Mouse (Mus musculus) right cerebral cortex, adult 2 months (tissue): ENCODE measurements at regions not wholly inside any gene's neighbourhood (a gene's known extent, or its start where the extent isn't known, plus 50 kb on each side); places are given as distances from the start of the nearest gene placed in this dataset.

ENCODE experiments used
- DNase-seq, 2 experiments: peaks; one replicate each; pipeline ENCODE4 v3.0.0; 2021 to 2022; ENCODE audit warnings: low spot score in 2 of 2

DNA sequence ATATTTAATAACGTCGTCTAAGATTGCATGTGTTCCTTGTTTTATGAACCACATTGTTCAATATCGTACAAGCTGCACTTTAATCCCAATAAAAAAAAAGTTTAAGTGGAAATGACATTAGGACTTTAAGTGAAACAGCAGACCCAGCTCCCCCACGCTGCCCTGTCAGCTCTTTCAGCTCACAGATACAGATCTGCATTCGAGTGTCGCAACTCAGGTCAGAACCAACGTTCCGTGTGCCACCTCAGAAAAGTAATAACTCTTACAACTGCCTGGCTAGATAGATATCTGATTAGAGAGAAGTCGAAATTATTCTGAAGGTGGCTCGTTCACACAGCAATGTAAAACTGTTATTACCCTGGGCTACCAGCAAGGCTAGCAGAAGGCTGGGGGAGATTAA lies 364.0 kb upstream of the Dach1 start:
- DNase-seq, result no peak

DNA sequence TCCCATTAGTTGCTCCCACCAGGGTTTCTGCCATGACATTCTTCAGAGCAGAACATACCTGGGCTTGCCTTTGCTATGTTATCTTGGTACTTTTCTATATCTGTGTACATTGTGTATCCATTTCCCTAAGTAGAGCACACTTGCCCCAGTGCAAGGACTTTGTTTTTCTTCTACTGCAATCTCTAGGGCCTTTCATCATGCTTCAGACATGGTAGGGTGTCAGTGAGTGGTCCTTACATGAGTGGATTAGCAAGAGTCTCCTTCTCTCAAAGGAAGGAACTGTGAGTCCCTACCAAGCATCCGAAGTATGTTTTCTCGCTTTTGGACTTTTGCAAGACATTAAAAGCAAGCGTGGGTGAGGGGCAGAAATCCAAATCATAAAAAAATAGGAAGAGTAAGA lies 351.4 kb upstream of the Dach1 start:
- DNase-seq, result no peak

DNA sequence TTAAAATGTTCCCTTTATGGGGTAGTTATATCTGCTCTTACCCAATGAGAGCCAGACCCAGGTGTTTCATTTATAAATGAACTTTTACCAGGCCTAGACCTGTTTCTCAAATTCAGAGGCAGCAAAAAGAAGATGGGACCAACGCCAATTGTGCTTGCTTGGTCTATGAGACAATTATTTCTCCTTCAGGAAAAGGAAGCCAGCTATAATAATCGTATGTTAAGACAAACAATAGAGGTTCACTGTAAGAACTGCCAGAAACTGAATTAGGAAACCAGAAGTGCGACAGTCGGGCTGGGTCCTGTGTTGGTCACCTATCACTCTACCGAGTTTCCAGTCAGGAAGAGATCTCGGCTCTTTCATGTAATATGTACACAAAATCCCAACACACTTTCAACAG lies 335.8 kb upstream of the Dach1 start:
- no peak for DNase-seq

DNA sequence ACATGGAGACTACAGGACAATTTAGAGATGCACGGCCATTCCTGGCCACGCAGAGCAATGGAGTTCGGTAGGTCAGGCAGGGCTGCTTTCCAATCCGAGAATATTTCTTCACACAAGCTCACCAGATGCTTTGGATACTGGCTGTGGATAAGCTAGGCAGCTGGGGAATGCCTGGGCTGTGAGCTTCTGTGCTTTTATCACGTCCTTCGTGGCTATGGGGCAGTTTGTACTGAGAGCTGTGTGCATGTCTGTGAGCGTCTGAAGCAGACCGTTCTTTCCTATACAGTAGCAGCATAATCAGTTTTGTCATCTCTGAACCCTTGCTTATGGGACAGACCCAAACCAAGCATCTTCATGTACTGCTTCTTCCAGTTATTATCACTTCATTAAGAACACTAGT lies 307.9 kb upstream of the Dach1 start:
- no peak for DNase-seq

DNA sequence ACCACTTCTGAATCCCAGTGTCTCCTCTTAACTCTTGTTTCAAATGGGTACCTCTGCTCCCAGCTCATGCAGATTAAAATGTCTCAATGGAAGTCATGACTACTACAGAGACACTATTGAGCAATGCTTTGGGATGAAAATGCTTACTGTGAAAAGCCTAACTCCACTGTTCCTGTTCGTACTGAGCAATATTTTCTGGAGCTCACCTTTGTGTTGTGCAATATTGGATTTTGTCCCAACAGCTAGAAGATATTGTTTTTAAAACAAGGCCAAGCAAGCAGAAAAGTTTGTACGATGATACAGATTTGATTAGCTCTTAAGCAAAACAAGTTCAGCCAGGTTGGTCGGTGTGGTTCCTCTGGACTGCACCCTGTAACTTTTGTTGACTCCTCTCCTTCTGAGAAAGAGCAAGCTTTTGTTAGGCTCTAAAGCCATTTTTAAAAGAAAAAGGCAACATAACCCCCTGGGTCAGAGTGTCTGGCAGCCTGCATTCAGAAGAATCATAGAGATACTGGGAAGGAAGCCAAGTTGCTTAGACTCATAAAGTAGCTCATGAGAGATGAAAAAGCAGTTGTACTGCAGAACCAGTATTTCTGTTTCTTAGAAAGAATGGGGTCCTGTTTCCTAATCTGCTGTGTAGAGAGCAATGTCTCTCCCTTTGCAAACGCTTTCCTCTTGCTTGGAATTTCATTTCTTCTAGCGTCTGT lies 302.4 kb upstream of the Dach1 start:
- DNase-seq, result no peak

DNA sequence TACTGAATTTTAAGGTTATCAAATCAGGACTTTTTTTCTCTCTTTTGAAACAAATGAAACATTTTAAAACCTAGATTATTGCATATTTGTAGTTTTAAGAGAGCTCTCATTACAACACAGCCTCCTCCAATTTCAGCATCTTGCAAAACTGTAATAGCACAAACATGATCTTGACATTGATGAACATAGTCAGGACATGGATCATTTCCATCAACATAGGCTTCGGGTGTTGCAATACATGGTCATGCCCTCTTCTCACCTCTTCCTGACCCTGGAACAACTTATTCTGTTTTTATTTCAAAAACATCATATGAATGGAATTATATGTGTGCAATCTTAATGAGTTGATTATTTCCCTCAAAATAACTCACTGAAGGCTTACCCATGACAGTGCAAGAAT lies 284.9 kb upstream of the Dach1 start:
- no peak for DNase-seq

DNA sequence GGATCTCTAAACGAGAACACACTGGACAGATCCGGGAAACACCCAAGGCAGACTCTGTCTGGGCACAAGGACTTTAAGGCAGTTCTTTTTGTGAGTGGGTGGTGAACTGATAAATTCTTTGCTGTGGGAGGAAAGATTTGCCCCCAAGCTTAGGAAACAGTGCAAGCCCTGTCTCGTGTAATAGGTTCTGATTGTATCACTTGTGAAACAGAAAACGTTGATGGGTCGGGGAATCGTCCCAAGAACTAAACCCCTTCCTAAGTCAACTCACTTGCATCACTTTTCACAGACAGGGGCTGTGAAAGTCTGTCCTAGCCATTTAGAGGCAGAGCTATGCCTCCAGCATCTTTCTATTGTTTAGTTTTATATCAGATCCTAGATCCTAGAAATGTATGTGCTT lies 282.6 kb upstream of the Dach1 start:
- DNase-seq, result no peak

DNA sequence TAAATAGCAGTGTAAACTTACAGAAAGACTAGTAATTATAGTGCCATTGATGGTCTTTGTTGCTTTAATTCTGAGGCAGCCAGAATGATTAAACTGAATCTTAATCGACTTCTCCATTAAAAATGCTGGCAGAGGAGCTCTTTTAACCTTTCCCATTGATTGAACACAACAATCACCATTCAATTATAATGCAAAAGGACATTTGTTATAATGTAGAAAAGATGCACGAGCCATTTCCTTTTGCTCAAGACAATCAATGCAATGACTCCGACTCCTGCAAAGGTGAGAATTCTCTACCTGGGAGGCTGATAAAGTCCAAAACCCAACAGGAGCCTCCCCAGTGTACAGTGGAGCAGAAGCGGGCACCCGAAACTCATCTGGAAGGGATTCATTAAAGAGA lies 280.0 kb upstream of the Dach1 start:
- no peak for DNase-seq

DNA sequence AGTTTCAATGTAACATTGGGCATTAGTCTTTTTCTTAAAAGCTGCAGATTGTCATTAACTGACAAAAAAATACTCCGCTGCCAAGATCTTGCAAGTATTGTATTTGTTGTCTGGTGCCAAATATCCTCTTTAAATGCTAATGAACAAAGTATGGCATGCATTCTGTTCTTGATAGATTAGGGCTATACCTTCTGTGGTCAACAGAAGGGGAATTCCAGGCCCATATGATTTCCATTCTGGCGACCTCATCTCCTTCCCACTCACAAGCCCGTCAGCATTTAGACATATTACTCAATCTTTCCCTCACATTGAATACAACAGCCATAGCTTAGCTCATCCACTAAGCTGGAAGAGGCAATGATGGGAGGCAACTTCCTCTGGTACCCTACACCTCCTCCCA lies 272.8 kb upstream of the Dach1 start:
- no peak for DNase-seq

DNA sequence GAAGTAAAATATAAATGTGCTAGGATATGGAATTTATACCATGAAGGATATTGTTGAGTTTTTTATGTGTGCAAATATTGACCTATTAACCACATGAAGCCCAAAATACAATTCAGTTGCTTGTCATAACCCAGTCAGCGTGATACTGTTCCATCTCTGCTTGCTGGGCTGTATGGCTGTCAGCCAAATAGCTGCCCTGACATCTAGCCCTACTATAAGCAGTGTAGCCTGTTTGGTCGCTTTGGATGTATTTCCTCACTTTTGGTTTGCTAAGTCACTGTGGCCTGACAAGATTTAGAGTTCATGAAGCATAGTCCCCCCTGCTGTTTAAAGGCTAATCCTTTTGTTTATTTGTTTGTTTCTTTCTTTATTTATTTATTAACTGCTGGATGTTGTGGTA lies 272.4 kb upstream of the Dach1 start:
- no peak for DNase-seq

DNA sequence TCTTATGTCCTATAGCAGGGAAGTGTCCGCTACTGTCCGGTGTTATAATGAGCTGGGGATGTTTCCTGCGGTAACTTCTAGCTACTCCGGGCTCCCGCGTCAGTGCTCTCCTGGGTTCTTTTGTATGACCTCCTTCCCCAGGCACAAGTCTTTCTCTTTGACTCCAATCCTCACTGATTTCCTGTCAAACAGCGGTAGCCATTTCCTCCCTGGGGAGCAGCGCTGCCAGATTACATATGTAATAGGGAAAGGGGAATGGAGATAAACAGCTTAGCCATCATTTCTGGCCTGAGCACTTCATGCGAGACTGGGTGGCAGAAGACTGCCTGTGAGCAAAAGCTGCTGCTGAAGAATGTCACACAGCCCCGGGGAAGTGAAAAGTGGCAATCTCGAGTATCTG lies 262.4 kb upstream of the Dach1 start:
- no peak for DNase-seq

DNA sequence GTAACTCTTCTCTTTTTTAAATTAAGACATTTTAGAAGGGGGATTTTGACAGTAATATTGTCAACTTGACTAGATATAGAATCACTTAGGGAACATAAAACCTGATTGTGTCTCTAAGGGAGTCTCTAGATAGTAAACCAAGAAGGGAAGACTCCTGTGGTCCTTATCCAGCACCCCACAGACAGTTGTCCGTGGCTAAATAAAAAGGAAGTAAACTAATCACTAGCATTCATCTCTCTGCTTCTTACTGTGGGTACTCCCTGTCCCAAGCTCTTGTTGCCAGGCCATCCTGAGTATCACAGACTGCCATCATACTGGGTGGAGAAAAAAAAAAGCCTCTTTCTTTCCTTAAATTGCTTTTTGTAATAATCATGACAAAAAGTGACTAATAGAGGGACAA lies 248.2 kb upstream of the Dach1 start:
- no peak for DNase-seq

DNA sequence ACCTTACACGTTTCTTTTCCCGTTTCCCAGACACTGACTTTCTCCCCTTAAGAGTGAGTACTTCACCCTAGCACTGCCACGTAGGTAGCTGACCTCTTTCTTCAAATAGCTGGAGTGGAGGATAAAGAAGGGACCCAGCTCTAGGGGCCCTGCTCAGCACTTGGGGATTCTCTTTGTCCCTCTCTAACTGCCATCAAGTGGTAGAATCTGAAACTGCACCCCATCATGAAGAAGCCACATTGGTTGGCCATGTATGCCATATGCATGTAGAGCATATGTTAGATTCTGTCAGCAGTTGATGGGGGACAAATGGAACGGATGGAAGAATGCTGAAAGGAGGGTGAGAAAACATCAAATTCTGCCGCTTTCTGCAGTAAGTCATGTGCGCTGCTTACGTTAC lies 244.6 kb upstream of the Dach1 start:
- DNase-seq, result no peak

DNA sequence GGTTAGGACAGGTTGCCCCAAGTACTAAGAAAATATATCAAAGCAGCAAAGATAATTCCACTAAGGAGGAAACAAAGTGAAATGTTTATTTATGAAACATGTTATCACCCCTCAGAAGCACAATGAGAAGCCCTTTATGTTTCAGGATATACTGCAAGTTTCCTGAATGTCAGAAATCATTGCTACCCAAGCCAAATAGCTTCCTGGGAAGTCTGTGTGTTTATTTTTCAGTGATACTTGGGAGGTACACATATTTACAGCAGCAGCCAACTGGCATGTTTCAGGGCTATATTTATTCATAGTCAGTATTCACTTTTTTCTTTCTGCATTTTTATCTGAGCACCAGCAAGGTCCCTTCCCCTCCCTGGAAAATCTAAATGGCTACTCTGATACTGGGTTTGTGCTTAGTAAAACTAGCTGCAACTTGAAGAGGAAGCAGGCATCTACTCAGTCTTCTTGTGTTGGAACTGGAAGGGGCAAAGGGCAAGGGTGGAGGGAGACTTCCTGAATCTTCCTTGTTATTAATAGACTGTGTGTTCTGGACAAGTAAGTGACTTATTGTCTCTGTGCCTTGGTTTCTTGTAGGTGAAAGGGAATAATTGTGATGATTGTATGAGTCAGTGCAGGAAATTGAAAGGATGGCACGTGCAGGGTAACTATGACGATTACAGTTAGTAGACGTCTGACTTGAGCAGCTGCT lies 236.5 kb upstream of the Dach1 start:
- DNase-seq, result no peak

DNA sequence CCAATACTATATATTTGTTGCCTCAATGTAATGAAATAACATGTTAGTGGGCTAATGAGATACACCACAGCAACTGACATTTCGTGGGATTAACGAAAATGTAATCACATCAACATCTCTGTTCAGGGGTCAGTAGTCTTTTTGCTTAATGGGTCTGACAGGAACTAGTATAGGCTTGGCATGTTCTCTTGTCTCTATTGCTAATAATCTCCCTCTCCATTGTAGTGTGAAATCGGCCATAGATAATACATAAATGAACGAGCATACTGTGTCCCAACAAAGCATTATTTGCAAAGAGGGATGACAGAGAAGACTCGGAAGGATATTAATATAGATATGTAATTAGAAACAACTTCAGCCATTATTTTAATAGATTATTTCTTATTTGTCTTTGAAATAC lies 234.5 kb upstream of the Dach1 start:
- no peak for DNase-seq

DNA sequence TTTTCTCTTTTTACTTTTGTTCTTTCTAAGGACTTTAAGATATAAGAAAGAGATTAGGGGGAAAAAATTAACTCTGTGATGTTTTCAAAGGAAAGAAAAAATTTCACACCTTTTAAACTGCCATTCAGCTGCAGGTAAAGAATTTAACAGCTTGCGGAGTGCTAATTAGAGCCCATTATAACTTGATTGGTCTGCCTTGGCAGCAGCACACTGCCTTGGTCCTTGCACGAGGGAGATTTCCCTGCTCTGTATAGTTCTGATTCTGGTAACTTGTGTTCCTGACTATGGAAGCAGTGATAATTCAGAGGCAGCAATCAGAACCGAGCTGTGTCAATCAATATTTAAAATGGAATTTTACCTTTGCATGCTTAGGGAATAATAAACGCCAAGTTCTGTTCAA lies 218.3 kb upstream of the Dach1 start:
- no peak for DNase-seq
